Mouse (Mus musculus) neural tube, embryonic 15.5 days (tissue): ENCODE measurements at regions not wholly inside any gene's neighbourhood (a gene's known extent, or its start where the extent isn't known, plus 50 kb on each side); places are given as distances from the start of the nearest gene placed in this dataset.

ENCODE experiments used
- ATAC-seq: fragments of 200-750 bp; cut with Nextera tagmentation; 2 replicates; pipeline ENCODE4 v1.8.0; 2017; ENCODE audit warnings: mild to moderate bottlenecking, moderate TSS enrichment, moderate library complexity; ENCODE audit not compliant: low FRiP score
- H3K27ac ChIP-seq: fragments of 300-500 bp; sonication (generic); replicated peaks from 2 replicates; pipeline ENCODE4 v1.5.1; 2015; ENCODE audit warnings: mild to moderate bottlenecking, inconsistent platforms
- H3K27me3 ChIP-seq: fragments of 300-500 bp; sonication (generic); replicated peaks from 2 replicates; pipeline ENCODE4 v1.6.1; 2015; ENCODE audit warnings: inconsistent platforms
- H3K36me3 ChIP-seq: fragments of 300-500 bp; sonication (generic); 2 replicates; pipeline ENCODE4 v1.6.1; 2015; ENCODE audit warnings: inconsistent platforms
- H3K4me1 ChIP-seq: fragments of 300-500 bp; sonication (generic); 2 replicates; pipeline ENCODE4 v1.6.1; 2015; ENCODE audit warnings: inconsistent platforms
- H3K4me2 ChIP-seq: fragments of 300-500 bp; sonication (generic); 2 replicates; pipeline ENCODE4 v1.6.1; 2015; ENCODE audit warnings: inconsistent platforms, mild to moderate bottlenecking, moderate library complexity
- H3K4me3 ChIP-seq: fragments of 300-500 bp; sonication (generic); replicated peaks from 2 replicates; pipeline ENCODE4 v1.5.1; 2015; ENCODE audit warnings: mild to moderate bottlenecking, inconsistent platforms
- H3K9ac ChIP-seq: fragments of 300-500 bp; sonication (generic); replicated peaks from 2 replicates; pipeline ENCODE4 v1.6.1; 2015; ENCODE audit warnings: mild to moderate bottlenecking, inconsistent platforms
- H3K9me3 ChIP-seq: fragments of 300-500 bp; sonication (generic); replicated peaks from 2 replicates; pipeline ENCODE4 v1.6.1; 2016; ENCODE audit warnings: inconsistent platforms
- WGBS: fragments of 180-500 bp; shearing (Covaris S2); methylation state at CpG from one replicate; pipeline ENCODE4 v1.1.7; 2015; ENCODE audit warnings: mixed read lengths; 5-methylcytosine and 5-hydroxymethylcytosine counted together

- WGBS = 11% methylated on average over 11 of the region's 11 CpGs
- Histone ChIP-seq H3K27ac (peak overlapping the region; percentile 18; the same call in 1 of the 2 replicates), H3K36me3 (no peaks in the 10 kb centered on the region), H3K9ac (no peak overlapping the region), H3K4me1 (peaks cover 23% of the 10 kb centered on the region; the same call in 1 of the 2 replicates), H3K27me3 (no peaks in the 10 kb centered on the region), H3K9me3 (no peaks in the 10 kb centered on the region), H3K4me2 (peak overlapping the region; percentile 33), H3K4me3 (no peak overlapping the region)
- 0 out of 2 replicates have a peak, but pooled peaks have one; percentile 19 for ATAC-seq
These were observed 429.7 kb upstream of the Atp11b start for GRCm38 (mm10) chr3:35324186-35324585.

- 5% methylated on average over 18 of the region's 18 CpGs for WGBS
- Histone ChIP-seq H3K4me3 (no peak overlapping the region), H3K27ac (peak overlapping the region; percentile 41; the same call in 1 of the 2 replicates)
These were observed 421.2 kb upstream of the Atp11b start for GRCm38 (mm10) chr3:35332534-35333272.

GRCm38 (mm10) chr3:35334017-35334416 lies 419.9 kb upstream of the Atp11b start:
- ATAC-seq = no peak

More at GRCm38 (mm10) chr3:35332534-35333272, 421.2 kb upstream of the Atp11b start:
- no peaks in the 10 kb centered on the region for H3K9me3 ChIP-seq
- H3K9ac ChIP-seq = no peak overlapping the region
- ATAC-seq = peak; percentile 59; the same call in 1 of the 2 replicates
- H3K36me3 ChIP-seq = no peaks in the 10 kb centered on the region
- H3K27me3 ChIP-seq = no peaks in the 10 kb centered on the region
- H3K4me1 ChIP-seq = peaks cover 9% of the 10 kb centered on the region
- peak overlapping the region; percentile 43 for H3K4me2 ChIP-seq

GRCm38 (mm10) chr3:35334546-35334945 lies 419.4 kb upstream of the Atp11b start:
- H3K4me1 ChIP-seq = peaks cover 9% of the 10 kb centered on the region
- H3K9ac ChIP-seq = no peak overlapping the region
- H3K4me3 ChIP-seq = no peak overlapping the region
- H3K36me3 ChIP-seq = no peaks in the 10 kb centered on the region
- H3K9me3 ChIP-seq = no peaks in the 10 kb centered on the region
- H3K4me2 ChIP-seq = no peak overlapping the region
- no peaks in the 10 kb centered on the region for H3K27me3 ChIP-seq
- ATAC-seq = no peak
- H3K27ac ChIP-seq = no peak overlapping the region
- WGBS = 7% methylated on average over 3 of the region's 3 CpGs

More at GRCm38 (mm10) chr3:35334017-35334416, 419.9 kb upstream of the Atp11b start:
- Histone ChIP-seq H3K27ac (no peak overlapping the region), H3K4me3 (no peak overlapping the region), H3K9ac (no peak overlapping the region), H3K9me3 (no peaks in the 10 kb centered on the region), H3K4me1 (peaks cover 9% of the 10 kb centered on the region), H3K27me3 (no peaks in the 10 kb centered on the region), H3K4me2 (no peak overlapping the region), H3K36me3 (no peaks in the 10 kb centered on the region)
- 32% methylated on average over 2 of the region's 2 CpGs for WGBS

GRCm38 (mm10) chr3:35335837-35336236 lies 418.1 kb upstream of the Atp11b start:
- Histone ChIP-seq H3K9me3 (no peaks in the 10 kb centered on the region), H3K9ac (no peak overlapping the region), H3K4me2 (no peak overlapping the region), H3K4me1 (peaks cover 15% of the 10 kb centered on the region), H3K4me3 (no peak overlapping the region), H3K27ac (0 out of 2 replicates have a peak overlapping the region, but pooled peaks have one; percentile 28), H3K27me3 (no peaks in the 10 kb centered on the region), H3K36me3 (no peaks in the 10 kb centered on the region)
- 38% methylated on average over 5 of the region's 5 CpGs for WGBS
- ATAC-seq = no peak

GRCm38 (mm10) chr3:35340525-35340924 lies 413.4 kb upstream of the Atp11b start:
- Histone ChIP-seq H3K36me3 (no peaks in the 10 kb centered on the region), H3K27ac (peak overlapping the region; percentile 68), H3K4me2 (peak overlapping the region; percentile 74), H3K9ac (0 out of 2 replicates have a peak overlapping the region, but pooled peaks have one; percentile 35), H3K9me3 (no peaks in the 10 kb centered on the region), H3K4me3 (peak overlapping the region; percentile 42), H3K27me3 (no peaks in the 10 kb centered on the region), H3K4me1 (peaks cover 19% of the 10 kb centered on the region)
- 3% methylated on average over 10 of the region's 10 CpGs for WGBS
- peak; percentile 17; the same call in 1 of the 2 replicates for ATAC-seq

- Histone ChIP-seq H3K9ac (0 out of 2 replicates have a peak overlapping the region, but pooled peaks have one; percentile 31), H3K27me3 (no peaks in the 10 kb centered on the region), H3K4me1 (peaks cover 19% of the 10 kb centered on the region), H3K4me3 (peak overlapping the region; percentile 42), H3K36me3 (no peaks in the 10 kb centered on the region), H3K4me2 (peak overlapping the region; percentile 74), H3K9me3 (no peaks in the 10 kb centered on the region), H3K27ac (peak overlapping the region; percentile 79)
- WGBS = under 1% methylated on average over 22 of the region's 22 CpGs
- peak; percentile 90 for ATAC-seq
These were observed 412.7 kb upstream of the Atp11b start for GRCm38 (mm10) chr3:35340935-35341800.

- peaks cover 19% of the 10 kb centered on the region for H3K4me1 ChIP-seq
- H3K4me3 ChIP-seq = no peak overlapping the region
- no peak overlapping the region for H3K9ac ChIP-seq
- H3K27ac ChIP-seq = peak overlapping the region; percentile 79
- ATAC-seq = no peak
- H3K9me3 ChIP-seq = no peaks in the 10 kb centered on the region
- H3K4me2 ChIP-seq = peak overlapping the region; percentile 74
- H3K27me3 ChIP-seq = no peaks in the 10 kb centered on the region
- H3K36me3 ChIP-seq = no peaks in the 10 kb centered on the region
- 13% methylated on average over 9 of the region's 9 CpGs for WGBS
These were observed 412.1 kb upstream of the Atp11b start for GRCm38 (mm10) chr3:35341840-35342239.

GRCm38 (mm10) chr3:35342584-35342983 lies 411.3 kb upstream of the Atp11b start:
- Histone ChIP-seq H3K27me3 (no peaks in the 10 kb centered on the region), H3K36me3 (no peaks in the 10 kb centered on the region), H3K27ac (peak overlapping the region; percentile 79), H3K4me2 (no peak overlapping the region), H3K9ac (no peak overlapping the region), H3K4me3 (no peak overlapping the region), H3K9me3 (no peaks in the 10 kb centered on the region), H3K4me1 (peaks cover 19% of the 10 kb centered on the region)
- ATAC-seq = no peak
- WGBS = 53% methylated on average over 4 of the region's 4 CpGs

GRCm38 (mm10) chr3:35343936-35344335 lies 410.0 kb upstream of the Atp11b start:
- Histone ChIP-seq H3K4me1 (peaks cover 19% of the 10 kb centered on the region), H3K9ac (no peak overlapping the region), H3K4me2 (no peak overlapping the region), H3K36me3 (no peaks in the 10 kb centered on the region), H3K9me3 (no peaks in the 10 kb centered on the region), H3K4me3 (no peak overlapping the region), H3K27me3 (no peaks in the 10 kb centered on the region), H3K27ac (no peak overlapping the region)
- ATAC-seq = no peak
- WGBS = 53% methylated on average over 5 of the region's 5 CpGs

- H3K4me3 ChIP-seq = no peak overlapping the region
- no peak overlapping the region for H3K4me2 ChIP-seq
- no peak overlapping the region for H3K27ac ChIP-seq
- H3K36me3 ChIP-seq = no peaks in the 10 kb centered on the region
- no peaks in the 10 kb centered on the region for H3K9me3 ChIP-seq
- no peak for ATAC-seq
- no peaks in the 10 kb centered on the region for H3K27me3 ChIP-seq
- no peak overlapping the region for H3K9ac ChIP-seq
- peaks cover 7% of the 10 kb centered on the region; the same call in 1 of the 2 replicates for H3K4me1 ChIP-seq
- 76% methylated on average over 7 of the region's 7 CpGs for WGBS
These were observed 404.8 kb upstream of the Atp11b start for GRCm38 (mm10) chr3:35349114-35349513.
